Mouse (Mus musculus): ENCODE data around the gene Rsph1.

- TF ChIP-seq SRF (IDR thresholded peaks at IDR 0.05; ENCODE audit: control insufficient read depth, insufficient read length, low read depth): no peak
- no peak for TF ChIP-seq POLR2A (IDR thresholded peaks at IDR 0.05; ENCODE audit: insufficient read length, low read depth)
- no peak for TF ChIP-seq E2F4 (IDR thresholded peaks at IDR 0.05; ENCODE audit: insufficient read depth)
- TF ChIP-seq MYOD1 (IDR thresholded peaks at IDR 0.05; ENCODE audit: control insufficient read depth in 1 of 3, insufficient read length in 2 of 3, low read depth in 2 of 3): no peak
- TF ChIP-seq TCF12 (IDR thresholded peaks at IDR 0.05; ENCODE audit: insufficient read depth, poor library complexity, severe bottlenecking): no peak
- TF ChIP-seq MYOG (IDR thresholded peaks at IDR 0.05; ENCODE audit: control insufficient read depth in 1 of 3, insufficient read depth in 1 of 3, insufficient read length in 2 of 3, low read depth in 2 of 3): no peak
- TF ChIP-seq POLR2AphosphoS2 (IDR thresholded peaks at IDR 0.05; ENCODE audit: insufficient read length, low read depth): no peak
- TF ChIP-seq TCF3 (IDR thresholded peaks at IDR 0.05; ENCODE audit: insufficient read length, low read depth): no peak
- no peak for TF ChIP-seq USF1 (IDR thresholded peaks at IDR 0.05; ENCODE audit: low read depth)
- no peak for TF ChIP-seq REST (IDR thresholded peaks at IDR 0.05; ENCODE audit: insufficient read depth, insufficient read length)
These were observed 33.9 kb upstream of the Rsph1 start for GRCm38 (mm10) chr17:31311047-31311446.
